Mouse (Mus musculus) retina, postnatal 1 day (tissue): ENCODE results near the gene Trim9.

Experiments used
- DNase-seq: peaks from one replicate; pipeline ENCODE4 v3.0.0-alpha.2; 2012

Trim9 gene

GRCm38 (mm10) chr12:70347202-70347841 lies at the start of gene Trim9:
Trim9 (minus strand) TSS chr12:70347614.
- DNase-seq: peak; percentile 99

DNA sequence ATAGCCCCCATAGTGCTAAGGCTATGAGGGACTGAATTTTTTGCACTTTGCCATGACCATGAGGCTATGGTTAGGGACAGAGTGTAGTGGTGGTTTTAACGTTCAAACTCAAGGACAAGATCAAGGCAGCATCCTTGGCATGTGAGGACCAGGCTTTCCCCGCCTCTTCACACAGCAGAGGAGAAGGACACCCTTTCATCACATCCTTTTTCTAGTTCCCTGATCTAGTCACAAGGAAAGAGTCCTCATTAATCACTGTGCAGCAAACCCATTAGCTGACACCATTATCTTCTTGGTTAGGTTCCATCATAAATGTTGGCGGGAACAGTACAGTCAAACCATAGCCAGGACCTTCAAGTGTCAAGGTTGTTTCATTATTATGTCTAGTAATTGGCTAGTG lies 47.6 kb upstream of the Trim9 start:
- no peak for DNase-seq

- no peak for DNase-seq
Observed at GRCm38 (mm10) chr12:70391236-70391635, 43.8 kb upstream of the Trim9 start.

DNA sequence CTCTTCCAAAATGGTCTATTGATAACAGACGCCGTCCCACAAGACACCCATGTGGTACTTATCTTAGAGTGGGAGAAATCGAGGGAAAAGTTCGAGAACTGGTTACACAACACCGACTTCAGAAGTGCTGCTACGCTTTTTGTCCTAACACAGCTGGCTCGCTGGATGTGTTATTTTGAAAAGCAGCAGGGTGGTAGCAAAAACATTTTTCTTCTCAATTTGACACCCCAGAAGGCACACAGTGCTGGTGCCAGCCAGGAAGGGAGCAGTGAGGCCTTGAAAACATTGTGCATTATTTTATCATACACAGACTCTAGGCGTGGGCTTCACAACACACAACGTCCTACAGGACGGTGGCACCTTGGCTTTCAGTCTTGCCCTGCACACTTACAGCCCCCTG lies 27.6 kb upstream of the Trim9 start:
- DNase-seq: no peak

DNA sequence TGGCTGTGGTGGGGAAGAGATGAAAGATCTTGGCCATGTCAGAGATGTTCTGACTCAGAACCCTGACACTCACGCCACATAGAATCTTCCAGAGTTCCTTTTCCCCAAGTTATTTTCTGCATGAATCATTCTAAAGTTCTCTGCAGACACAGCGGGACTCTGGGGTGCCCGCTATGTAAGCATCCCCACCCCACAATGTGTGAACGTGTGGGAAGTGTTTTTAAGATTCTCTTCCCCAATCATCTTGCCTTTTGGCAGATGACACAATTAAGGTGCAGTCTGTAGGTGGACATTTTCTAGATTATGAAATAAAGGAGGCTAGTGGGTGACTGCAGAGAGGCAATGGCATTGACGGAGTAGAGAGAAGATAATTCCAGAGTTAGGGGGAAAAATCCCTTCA lies 25.5 kb upstream of the Trim9 start:
- DNase-seq: no peak

- no peak for DNase-seq
Observed at GRCm38 (mm10) chr12:70369348-70369747, 21.9 kb upstream of the Trim9 start.

- no peak for DNase-seq
Observed at GRCm38 (mm10) chr12:70368820-70369219, 21.4 kb upstream of the Trim9 start.

DNA sequence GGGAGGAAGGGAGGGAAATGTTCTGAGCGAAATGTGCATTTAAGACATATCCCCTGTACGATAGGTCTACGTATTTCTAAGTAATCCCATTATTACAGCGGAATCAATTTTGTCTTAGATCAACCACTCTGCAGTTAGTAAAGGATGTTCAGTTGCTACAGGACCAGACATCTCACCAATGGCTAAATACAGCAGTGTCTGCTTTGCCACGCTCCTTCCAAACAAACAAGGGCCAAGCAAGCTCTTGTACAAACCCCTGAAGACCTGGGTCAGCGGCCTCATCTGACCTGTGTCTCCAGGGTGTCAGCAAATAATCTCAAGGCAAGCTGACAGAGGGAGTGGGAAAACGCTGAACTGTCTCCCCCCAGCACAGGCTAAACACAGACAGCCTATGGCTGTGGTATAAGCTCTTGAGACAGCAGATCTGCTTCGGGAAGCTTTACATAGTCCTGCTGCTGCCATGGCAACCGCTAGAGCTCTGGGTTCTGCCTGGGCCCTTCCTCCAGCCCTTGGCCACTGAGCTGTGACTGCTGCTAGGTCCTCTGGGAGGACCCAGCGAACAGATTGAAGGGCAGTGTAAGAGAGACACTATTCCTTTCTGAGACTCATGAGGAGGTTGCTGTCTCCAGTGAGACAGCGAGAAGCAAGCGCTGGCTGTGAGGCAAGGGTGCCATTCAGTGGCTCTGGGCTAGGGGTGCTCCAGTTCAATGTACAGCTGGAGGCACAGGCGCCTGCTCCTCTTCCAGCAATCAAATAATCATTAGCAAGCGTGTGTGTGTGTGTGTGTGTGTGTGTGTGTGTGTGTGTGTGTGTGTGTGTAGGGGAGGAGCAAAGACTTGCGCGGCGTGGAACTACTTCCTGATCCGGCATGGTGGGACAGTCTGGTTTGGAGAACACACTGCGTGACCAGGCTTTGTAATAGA lies 20.2 kb upstream of the Trim9 start:
- DNase-seq: peak; percentile 96

DNA sequence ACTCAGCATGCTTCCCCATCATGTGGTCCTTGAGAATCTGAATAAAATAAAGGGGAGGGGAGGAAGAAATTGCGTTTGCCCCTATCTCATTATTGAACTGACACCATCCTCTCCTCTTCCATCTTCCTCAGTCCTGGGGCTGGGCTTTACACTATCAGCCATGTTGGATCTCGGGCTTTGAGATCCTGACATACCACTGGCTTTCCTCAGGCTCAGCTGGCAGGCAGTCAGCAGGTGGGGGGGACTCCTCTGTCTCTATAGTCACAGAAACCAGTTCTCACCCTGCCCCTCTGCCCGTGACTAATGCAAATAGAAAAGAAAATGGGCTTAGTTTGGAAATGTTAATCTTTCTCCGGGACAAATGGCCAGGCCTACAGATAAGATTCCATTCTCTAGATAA lies 15.6 kb upstream of the Trim9 start:
- DNase-seq: peak; percentile 18

DNA sequence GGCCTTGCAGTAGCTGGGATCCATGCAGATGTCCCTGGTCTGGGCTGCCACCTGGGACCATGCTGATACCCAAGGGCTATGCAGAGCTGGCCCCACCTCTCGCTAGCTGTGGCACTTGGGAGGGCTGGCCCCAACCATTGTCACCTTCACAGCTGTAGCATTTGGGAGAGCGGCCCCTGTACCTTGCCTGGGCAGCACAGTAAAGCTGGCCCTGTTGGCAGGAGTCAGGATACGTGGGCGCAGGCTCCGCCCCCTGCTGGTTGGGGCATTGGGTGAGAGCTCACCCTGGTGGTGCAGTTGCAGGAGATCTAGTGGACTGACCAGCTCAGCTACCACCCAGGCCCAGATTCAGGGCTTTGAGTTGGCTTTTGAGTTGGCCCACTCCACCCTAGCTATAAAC lies 12.9 kb upstream of the Trim9 start:
- DNase-seq: no peak

- DNase-seq: no peak
Observed at GRCm38 (mm10) chr12:70359443-70359842, 12.0 kb upstream of the Trim9 start.

GRCm38 (mm10) chr12:70354926-70355325 lies 7.5 kb upstream of the Trim9 start:
- DNase-seq: peak; percentile 91

GRCm38 (mm10) chr12:70350490-70350889 lies 3.1 kb upstream of the Trim9 start:
- no peak for DNase-seq

- no peak for DNase-seq
Observed at GRCm38 (mm10) chr12:70349788-70350187, 2.4 kb upstream of the Trim9 start.

DNA sequence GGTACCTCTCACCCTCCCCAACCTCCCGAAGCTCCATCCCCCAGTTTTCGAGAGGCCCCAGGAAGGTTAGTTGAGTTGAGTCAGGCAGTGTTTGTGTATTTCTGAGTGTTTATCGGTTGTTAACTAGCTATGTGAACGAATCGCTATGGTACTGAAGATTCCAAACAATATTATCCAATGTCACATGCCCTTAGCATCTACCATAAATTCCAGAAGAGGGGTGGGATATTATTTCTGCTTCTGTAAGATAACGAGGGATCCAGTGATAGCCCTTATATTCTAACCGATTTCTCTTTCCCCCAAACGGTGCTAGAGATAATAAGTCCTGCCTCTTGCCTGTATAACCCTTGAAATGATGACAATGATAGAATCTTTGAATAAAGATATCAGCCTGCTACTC lies 612 bp upstream of the Trim9 start:
- DNase-seq: no peak

DNA sequence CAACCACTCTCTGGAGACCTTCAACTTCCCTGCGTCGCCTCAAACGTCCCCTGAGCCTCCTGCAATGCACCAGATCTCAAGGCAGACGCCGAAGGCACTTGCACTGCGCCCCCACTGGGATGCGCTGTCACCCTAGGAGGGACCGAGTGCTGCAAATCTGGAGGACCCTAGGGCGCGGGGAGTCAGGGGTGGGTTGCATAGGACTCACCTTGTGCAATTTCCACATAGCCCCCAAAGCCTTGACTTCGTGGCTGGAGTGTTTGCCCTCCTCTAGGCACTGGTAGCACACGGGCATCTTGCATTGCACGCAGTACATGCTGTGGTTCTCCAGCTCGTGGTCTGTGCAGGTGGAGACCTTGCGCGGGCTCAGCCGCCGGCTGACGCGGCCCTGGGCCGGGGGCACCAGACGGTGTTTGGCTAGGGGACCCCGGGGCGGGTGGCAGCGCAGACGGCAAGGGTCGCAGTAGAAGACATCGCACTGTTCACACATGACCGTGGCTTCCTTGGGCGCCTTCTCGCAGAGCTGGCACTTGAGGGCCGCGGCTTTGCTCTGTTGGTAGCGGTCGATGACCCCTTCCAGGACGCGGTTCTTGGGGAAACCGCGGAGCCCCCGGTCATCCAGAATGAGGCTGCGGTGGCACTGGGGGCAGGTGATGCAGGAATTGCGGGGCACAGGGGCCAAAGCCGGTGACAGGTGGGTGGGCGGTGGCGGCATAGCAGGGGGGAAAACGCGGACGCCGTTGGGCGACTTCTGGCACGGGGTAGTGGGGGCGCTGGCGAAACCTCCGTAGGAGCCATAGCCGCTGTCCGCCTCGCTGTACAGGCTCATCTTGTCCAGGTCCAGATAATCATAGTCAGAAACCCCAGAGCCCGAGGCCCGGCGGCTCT lies 1.0 kb downstream of the Trim9 start:
- DNase-seq: peak; percentile 90

DNA sequence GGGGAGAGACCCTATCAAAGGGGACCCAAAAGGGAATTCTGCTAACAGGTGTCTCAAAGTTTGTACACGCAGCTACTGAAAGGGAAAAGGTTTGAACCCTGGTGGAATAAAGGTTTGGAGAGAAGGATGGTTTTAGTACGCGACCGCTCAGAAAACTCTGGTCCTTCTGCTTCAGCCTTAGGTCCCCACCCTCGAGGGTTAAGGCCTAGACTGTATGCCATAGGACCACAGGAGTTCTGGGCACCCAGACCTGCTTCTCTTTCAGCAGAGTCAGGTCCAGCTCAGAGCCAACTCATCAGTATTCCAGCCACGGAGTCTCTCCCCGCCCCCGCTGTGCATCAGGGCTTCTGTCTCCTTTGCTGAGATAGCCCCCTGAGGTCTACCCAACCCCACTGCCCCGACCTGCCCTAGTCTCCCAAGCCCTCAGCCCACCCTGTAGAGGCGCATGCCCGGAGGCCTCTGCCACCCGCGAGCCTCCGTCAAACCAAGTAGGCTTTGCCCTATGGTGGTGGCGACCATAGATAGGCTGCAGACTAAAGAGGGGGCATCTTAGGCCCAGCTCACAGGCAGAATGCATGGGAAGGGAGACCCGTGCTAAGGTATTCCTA lies 1.8 kb downstream of the Trim9 start:
- no peak for DNase-seq

GRCm38 (mm10) chr12:70335176-70335575 lies 12.2 kb downstream of the Trim9 start:
- DNase-seq: no peak

DNA sequence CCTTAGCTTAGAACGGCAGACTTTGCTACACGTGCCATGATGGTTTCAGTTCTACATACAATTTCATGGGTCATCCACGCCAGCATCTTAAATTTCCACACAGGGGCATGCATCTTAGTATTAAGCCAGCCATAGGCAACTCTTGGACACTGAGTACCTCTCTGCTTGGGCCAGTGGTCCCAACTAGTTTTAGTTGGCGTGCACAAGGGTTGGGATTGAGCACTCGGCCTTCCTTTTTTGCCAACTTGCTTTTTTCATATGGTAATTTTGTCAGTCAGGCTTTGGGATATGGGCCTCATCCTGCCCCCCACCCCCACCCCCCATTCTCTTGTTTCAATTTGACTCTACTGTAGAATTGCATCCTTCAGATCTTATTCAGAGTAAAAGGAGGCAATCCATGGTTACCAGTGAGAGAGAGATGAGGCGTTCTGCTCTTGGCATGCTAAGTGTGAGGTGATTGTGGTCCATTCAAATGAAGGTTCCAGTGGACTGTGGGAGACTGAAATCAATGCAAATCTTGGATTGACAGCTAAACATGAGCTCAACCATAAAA lies 14.1 kb downstream of the Trim9 start:
- no peak for DNase-seq

- DNase-seq: no peak
Observed at GRCm38 (mm10) chr12:70329059-70329458, 18.4 kb downstream of the Trim9 start.

DNA sequence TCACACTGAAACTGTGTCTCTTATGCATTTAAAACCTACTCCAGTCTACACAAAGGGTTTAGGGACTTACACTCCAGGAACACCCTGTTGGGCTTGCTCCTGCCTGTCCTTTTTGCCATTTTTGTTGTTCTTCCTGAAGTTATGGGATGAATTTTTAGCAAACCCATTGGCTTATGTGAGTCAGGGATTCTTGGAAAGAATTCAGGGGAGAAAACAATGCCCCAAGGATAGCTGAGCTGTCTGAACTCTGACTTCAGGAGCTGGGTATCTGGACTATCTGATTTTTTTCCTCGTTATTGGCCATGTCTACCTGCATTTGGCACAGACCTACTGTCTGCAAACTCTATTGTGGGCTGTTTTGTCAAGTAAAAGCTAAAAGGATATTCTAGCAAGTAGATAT lies 20.5 kb downstream of the Trim9 start:
- DNase-seq: no peak

- DNase-seq: no peak
Observed at GRCm38 (mm10) chr12:70326393-70326792, 21.0 kb downstream of the Trim9 start.

GRCm38 (mm10) chr12:70325826-70326225 lies 21.6 kb downstream of the Trim9 start:
- DNase-seq: no peak
